Mouse (Mus musculus): Measurements from ENCODE around the gene Usp25. TPM values are rescaled to one million over a fixed set of nuclear protein-coding genes. Genes with fewer than 3 reads are reported as not detected.

The Usp25 gene
- polyA plus RNA-seq, 1 experiment from 2014 or later = 29.9 TPM

- ATAC-seq (ENCODE audit: insufficient number of reproducible peaks, low FRiP score) = no peak
- no peaks in the 10 kb centered on the region for H3K27me3 ChIP-seq (replicated peaks)
- H3K27ac ChIP-seq (ENCODE audit: poor library complexity, severe bottlenecking) = no peak overlapping the region
- WGBS = 83% methylated on average over 3 of the region's 3 CpGs
- no peaks in the 10 kb centered on the region for H3K9me3 ChIP-seq (replicated peaks)
- H3K4me3 ChIP-seq = no peak overlapping the region
- peaks cover 33% of the 10 kb centered on the region for H3K36me3 ChIP-seq
- no peak overlapping the region for H3K9ac ChIP-seq
- no peak overlapping the region for H3K4me2 ChIP-seq
- no peaks in the 10 kb centered on the region for H3K4me1 ChIP-seq (replicated peaks)
Observed at GRCm38 (mm10) chr16:77089806-77090205, 76.3 kb downstream of the Usp25 start.

- H3K4me1 ChIP-seq (replicated peaks) = no peaks in the 10 kb centered on the region
- H3K4me2 ChIP-seq = no peak overlapping the region
- H3K9me3 ChIP-seq (replicated peaks) = no peaks in the 10 kb centered on the region
- peaks cover 28% of the 10 kb centered on the region for H3K36me3 ChIP-seq
- no peak for ATAC-seq (ENCODE audit: insufficient number of reproducible peaks, low FRiP score)
- no peaks in the 10 kb centered on the region for H3K27me3 ChIP-seq (replicated peaks)
- H3K4me3 ChIP-seq = no peak overlapping the region
- WGBS = 72% methylated on average over 9 of the region's 9 CpGs
- H3K27ac ChIP-seq (ENCODE audit: poor library complexity, severe bottlenecking) = no peak overlapping the region
- no peak overlapping the region for H3K9ac ChIP-seq
Observed at GRCm38 (mm10) chr16:77093526-77093925, 80.0 kb downstream of the Usp25 start.

GRCm38 (mm10) chr16:77095017-77095551, 81.6 kb downstream of the Usp25 start:
- peaks cover 31% of the 10 kb centered on the region for H3K36me3 ChIP-seq
- WGBS = 78% methylated on average over 7 of the region's 7 CpGs
- no peak for ATAC-seq (ENCODE audit: insufficient number of reproducible peaks, low FRiP score)
- no peak overlapping the region for H3K4me2 ChIP-seq
- H3K4me1 ChIP-seq (replicated peaks) = no peaks in the 10 kb centered on the region
- no peaks in the 10 kb centered on the region for H3K9me3 ChIP-seq (replicated peaks)
- no peaks in the 10 kb centered on the region for H3K27me3 ChIP-seq (replicated peaks)
- no peak overlapping the region for H3K27ac ChIP-seq (ENCODE audit: poor library complexity, severe bottlenecking)
- H3K9ac ChIP-seq = no peak overlapping the region
- H3K4me3 ChIP-seq = no peak overlapping the region

- Histone ChIP-seq H3K27ac (ENCODE audit: poor library complexity, severe bottlenecking) (no peak overlapping the region), H3K4me3 (no peak overlapping the region), H3K36me3 (peaks cover 28% of the 10 kb centered on the region), H3K4me1 (replicated peaks) (no peaks in the 10 kb centered on the region), H3K4me2 (no peak overlapping the region), H3K9ac (no peak overlapping the region), H3K9me3 (replicated peaks) (no peaks in the 10 kb centered on the region), H3K27me3 (replicated peaks) (no peaks in the 10 kb centered on the region)
- ATAC-seq (ENCODE audit: insufficient number of reproducible peaks, low FRiP score) = no peak
- 72% methylated on average over 8 of the region's 8 CpGs for WGBS
Observed at GRCm38 (mm10) chr16:77099018-77099869, 85.7 kb downstream of the Usp25 start.

- Histone ChIP-seq H3K9ac (no peak overlapping the region), H3K4me3 (no peak overlapping the region), H3K4me1 (replicated peaks) (no peaks in the 10 kb centered on the region), H3K4me2 (no peak overlapping the region), H3K36me3 (peaks cover 15% of the 10 kb centered on the region), H3K27me3 (replicated peaks) (no peaks in the 10 kb centered on the region), H3K27ac (ENCODE audit: poor library complexity, severe bottlenecking) (no peak overlapping the region), H3K9me3 (replicated peaks) (no peaks in the 10 kb centered on the region)
- WGBS = 91% methylated on average over 5 of the region's 5 CpGs
- ATAC-seq (ENCODE audit: insufficient number of reproducible peaks, low FRiP score) = no peak
Observed at GRCm38 (mm10) chr16:77103637-77104264, 90.2 kb downstream of the Usp25 start.

GRCm38 (mm10) chr16:77111268-77111667, 97.8 kb downstream of the Usp25 start:
- WGBS = 93% methylated on average over 1 of the region's 1 CpGs
- ATAC-seq (ENCODE audit: insufficient number of reproducible peaks, low FRiP score) = no peak

GRCm38 (mm10) chr16:77125908-77126307, 112.4 kb downstream of the Usp25 start:
- H3K9me3 ChIP-seq (replicated peaks) = no peaks in the 10 kb centered on the region
- H3K36me3 ChIP-seq = peaks cover 4% of the 10 kb centered on the region; the same call in 1 of the 2 replicates
- H3K27ac ChIP-seq (ENCODE audit: poor library complexity, severe bottlenecking) = no peak overlapping the region
- no peak for ATAC-seq (ENCODE audit: insufficient number of reproducible peaks, low FRiP score)
- H3K9ac ChIP-seq = no peak overlapping the region
- H3K4me2 ChIP-seq = no peak overlapping the region
- H3K4me1 ChIP-seq (replicated peaks) = no peaks in the 10 kb centered on the region
- WGBS = 28% methylated on average over 1 of the region's 1 CpGs
- no peak overlapping the region for H3K4me3 ChIP-seq
- no peaks in the 10 kb centered on the region for H3K27me3 ChIP-seq (replicated peaks)

More at GRCm38 (mm10) chr16:77111268-77111667, 97.8 kb downstream of the Usp25 start:
- Histone ChIP-seq H3K9ac (no peak overlapping the region), H3K4me1 (replicated peaks) (no peaks in the 10 kb centered on the region), H3K4me3 (no peak overlapping the region), H3K9me3 (replicated peaks) (no peaks in the 10 kb centered on the region), H3K36me3 (peaks cover 38% of the 10 kb centered on the region), H3K4me2 (no peak overlapping the region), H3K27ac (ENCODE audit: poor library complexity, severe bottlenecking) (no peak overlapping the region), H3K27me3 (replicated peaks) (no peaks in the 10 kb centered on the region)

GRCm38 (mm10) chr16:77128683-77129082, 115.2 kb downstream of the Usp25 start:
- Histone ChIP-seq H3K4me3 (no peak overlapping the region), H3K4me2 (no peak overlapping the region), H3K27me3 (replicated peaks) (no peaks in the 10 kb centered on the region), H3K27ac (ENCODE audit: poor library complexity, severe bottlenecking) (no peak overlapping the region), H3K9me3 (replicated peaks) (no peaks in the 10 kb centered on the region), H3K4me1 (replicated peaks) (no peaks in the 10 kb centered on the region), H3K9ac (no peak overlapping the region), H3K36me3 (no peaks in the 10 kb centered on the region)
- WGBS = 36% methylated on average over 5 of the region's 5 CpGs
- no peak for ATAC-seq (ENCODE audit: insufficient number of reproducible peaks, low FRiP score)

GRCm38 (mm10) chr16:77133055-77133454, 119.5 kb downstream of the Usp25 start:
- Histone ChIP-seq H3K9ac (no peak overlapping the region), H3K36me3 (no peaks in the 10 kb centered on the region), H3K4me2 (no peak overlapping the region), H3K4me3 (no peak overlapping the region), H3K27me3 (replicated peaks) (no peaks in the 10 kb centered on the region), H3K27ac (ENCODE audit: poor library complexity, severe bottlenecking) (no peak overlapping the region), H3K4me1 (replicated peaks) (no peaks in the 10 kb centered on the region), H3K9me3 (replicated peaks) (no peaks in the 10 kb centered on the region)
- WGBS = 81% methylated on average over 5 of the region's 5 CpGs
- no peak for ATAC-seq (ENCODE audit: insufficient number of reproducible peaks, low FRiP score)

GRCm38 (mm10) chr16:77140651-77141050, 127.1 kb downstream of the Usp25 start:
- Histone ChIP-seq H3K27me3 (replicated peaks) (no peaks in the 10 kb centered on the region), H3K27ac (ENCODE audit: poor library complexity, severe bottlenecking) (no peak overlapping the region), H3K4me3 (no peak overlapping the region), H3K4me2 (no peak overlapping the region), H3K9ac (no peak overlapping the region), H3K36me3 (no peaks in the 10 kb centered on the region), H3K4me1 (replicated peaks) (no peaks in the 10 kb centered on the region), H3K9me3 (replicated peaks) (no peaks in the 10 kb centered on the region)
- 79% methylated on average over 7 of the region's 7 CpGs for WGBS
- no peak for ATAC-seq (ENCODE audit: insufficient number of reproducible peaks, low FRiP score)

- 86% methylated on average over 5 of the region's 5 CpGs for WGBS
Observed at GRCm38 (mm10) chr16:77146801-77147200, 133.3 kb downstream of the Usp25 start.

More at GRCm38 (mm10) chr16:77146801-77147200, 133.3 kb downstream of the Usp25 start:
- H3K27ac ChIP-seq (ENCODE audit: poor library complexity, severe bottlenecking) = no peak overlapping the region
- no peak overlapping the region for H3K9ac ChIP-seq
- no peak for ATAC-seq (ENCODE audit: insufficient number of reproducible peaks, low FRiP score)
- H3K4me1 ChIP-seq (replicated peaks) = no peaks in the 10 kb centered on the region
- no peak overlapping the region for H3K4me3 ChIP-seq
- H3K36me3 ChIP-seq = no peaks in the 10 kb centered on the region
- no peak overlapping the region for H3K4me2 ChIP-seq
- no peaks in the 10 kb centered on the region for H3K27me3 ChIP-seq (replicated peaks)
- H3K9me3 ChIP-seq (replicated peaks) = no peaks in the 10 kb centered on the region

Measured in heart, embryonic 12.5 days (tissue).